Mouse (Mus musculus) midbrain, embryonic 15.5 days (tissue): Measurements from ENCODE around the gene Krt76. TPM values are rescaled to one million over a fixed set of nuclear protein-coding genes. Genes with fewer than 3 reads are reported as not detected.

ENCODE experiments used
- ATAC-seq: fragments of 200-750 bp; cut with Nextera tagmentation; replicated peaks from 2 replicates; pipeline ENCODE4 v1.8.0; 2017; ENCODE audit warnings: moderate TSS enrichment
- H3K27ac ChIP-seq: fragments of 300-500 bp; sonication (generic); 2 replicates; pipeline ENCODE4 v1.5.1; 2015; ENCODE audit warnings: mild to moderate bottlenecking, inconsistent platforms
- H3K27me3 ChIP-seq: fragments of 300-500 bp; sonication (generic); replicated peaks from 2 replicates; pipeline ENCODE4 v1.6.1; 2015; ENCODE audit warnings: inconsistent platforms
- H3K36me3 ChIP-seq: fragments of 300-500 bp; sonication (generic); replicated peaks from 2 replicates; pipeline ENCODE4 v1.6.1; 2015; ENCODE audit warnings: inconsistent platforms
- H3K4me1 ChIP-seq: fragments of 300-500 bp; sonication (generic); 2 replicates; pipeline ENCODE4 v1.6.1; 2015; ENCODE audit warnings: inconsistent platforms
- H3K4me2 ChIP-seq: fragments of 300-500 bp; sonication (generic); 2 replicates; pipeline ENCODE4 v1.6.1; 2015; ENCODE audit warnings: inconsistent platforms, mild to moderate bottlenecking, moderate library complexity
- H3K4me3 ChIP-seq: fragments of 300-500 bp; sonication (generic); 2 replicates; pipeline ENCODE4 v1.5.1; 2015; ENCODE audit warnings: mild to moderate bottlenecking, inconsistent platforms
- H3K9ac ChIP-seq: fragments of 300-500 bp; sonication (generic); 2 replicates; pipeline ENCODE4 v1.6.1; 2015; ENCODE audit warnings: mild to moderate bottlenecking, inconsistent platforms
- H3K9me3 ChIP-seq: fragments of 300-500 bp; sonication (generic); 2 replicates; pipeline ENCODE4 v1.6.1; 2016; ENCODE audit warnings: inconsistent platforms
- WGBS: fragments of 180-500 bp; shearing (Covaris S2); methylation state at CpG from one replicate; pipeline ENCODE4 v1.1.7; 2015; ENCODE audit warnings: mixed read lengths; 5-methylcytosine and 5-hydroxymethylcytosine counted together
- microRNA-seq: library from miRNA; unstranded; fragments of <30 nt; microRNA quantifications from one replicate; pipeline ENCODE4, GENCODE M21; 2016
- polyA plus RNA-seq: library from polyadenylated mRNA; unstranded; fragments of >200 nt; fragmentation: Nextera tagmentation; extraction: Ambion mirVana; gene quantifications from 2 replicates; pipeline ENCODE4 v1.2.1, GENCODE M21; 2015

Krt76 gene
- polyA plus RNA-seq, 1 experiment from 2014 or later, result not detected

DNA sequence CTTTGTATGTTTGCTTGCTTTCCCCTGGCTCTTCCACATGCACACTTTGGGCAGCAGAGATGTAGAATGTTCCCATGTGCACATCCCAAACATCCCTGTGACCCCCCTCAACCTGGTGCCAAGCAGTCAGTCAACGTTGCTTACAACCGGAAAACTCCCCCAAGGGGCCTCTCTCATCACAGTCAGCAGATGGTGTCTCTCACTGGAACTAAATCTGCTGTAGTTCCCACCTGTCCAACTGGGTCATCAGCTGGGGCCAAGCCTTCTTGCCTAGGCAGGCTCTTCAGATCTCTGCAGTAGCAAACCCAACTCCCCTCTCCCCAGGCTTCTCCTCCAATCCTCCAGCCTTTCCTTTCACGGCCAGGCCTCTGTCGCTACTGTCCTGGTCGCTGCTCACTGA lies 36.0 kb downstream of the Krt76 start:
- WGBS, result 57% methylated on average over 5 of the region's 5 CpGs
- ATAC-seq, result no peak
- no peak overlapping the region for H3K9ac ChIP-seq
- no peaks in the 10 kb centered on the region for H3K36me3 ChIP-seq
- peaks cover 12% of the 10 kb centered on the region for H3K4me1 ChIP-seq
- no peak overlapping the region for H3K4me3 ChIP-seq
- no peaks in the 10 kb centered on the region for H3K9me3 ChIP-seq
- H3K27me3 ChIP-seq, result peaks cover 20% of the 10 kb centered on the region
- H3K27ac ChIP-seq, result no peak overlapping the region
- no peak overlapping the region for H3K4me2 ChIP-seq

DNA sequence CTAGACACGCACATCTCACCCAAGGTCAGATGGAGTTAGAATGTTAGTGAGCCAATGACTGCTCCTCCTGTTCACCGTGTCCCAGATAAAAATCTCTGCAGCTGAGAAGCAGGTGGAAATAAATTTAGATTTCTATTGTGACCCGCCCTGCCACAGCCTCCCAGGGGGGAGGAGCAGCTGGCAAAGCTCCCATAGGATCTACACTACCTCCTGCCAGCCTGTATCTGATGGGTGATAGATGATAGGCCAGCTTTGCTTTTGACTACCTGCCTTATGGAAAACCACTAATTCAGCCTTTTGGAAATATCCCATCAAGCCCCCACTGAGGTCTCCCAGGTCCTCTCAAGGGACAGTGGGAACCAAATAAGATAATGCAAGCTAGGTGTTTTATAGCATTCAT lies 37.0 kb downstream of the Krt76 start:
- H3K9me3 ChIP-seq, result no peaks in the 10 kb centered on the region
- no peak overlapping the region for H3K4me3 ChIP-seq
- peaks cover 12% of the 10 kb centered on the region for H3K4me1 ChIP-seq
- no peak overlapping the region for H3K27ac ChIP-seq
- H3K4me2 ChIP-seq, result no peak overlapping the region
- H3K27me3 ChIP-seq, result peaks cover 19% of the 10 kb centered on the region
- no peak for ATAC-seq
- H3K9ac ChIP-seq, result no peak overlapping the region
- 74% methylated on average over 3 of the region's 3 CpGs for WGBS
- H3K36me3 ChIP-seq, result no peaks in the 10 kb centered on the region

DNA sequence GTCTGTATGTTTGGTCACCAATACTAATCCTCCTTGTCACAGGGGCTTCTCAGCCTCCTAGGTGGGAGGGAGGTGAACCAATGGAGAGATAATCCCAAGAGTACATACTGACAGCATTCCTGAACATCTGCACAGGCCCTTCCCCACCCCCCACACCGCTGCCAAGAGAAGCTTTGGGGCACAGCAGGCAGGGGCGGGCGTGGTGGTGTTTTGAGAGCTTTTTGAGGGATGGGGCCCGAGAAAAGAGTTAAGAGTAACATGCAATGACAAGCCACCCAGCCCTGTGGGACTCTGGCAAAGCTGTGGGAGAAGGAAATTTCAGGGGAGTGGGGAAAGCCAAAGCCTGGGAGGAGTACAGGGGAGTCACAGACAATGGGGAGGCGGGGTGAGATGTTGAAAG lies 38.4 kb downstream of the Krt76 start:
- H3K4me2 ChIP-seq, result no peak overlapping the region
- H3K9me3 ChIP-seq, result no peaks in the 10 kb centered on the region
- whole genome bisulfite sequencing, result 12% methylated on average over 5 of the region's 5 CpGs
- H3K4me3 ChIP-seq, result no peak overlapping the region
- no peak overlapping the region for H3K27ac ChIP-seq
- peaks cover 13% of the 10 kb centered on the region for H3K27me3 ChIP-seq
- no peaks in the 10 kb centered on the region for H3K36me3 ChIP-seq
- H3K4me1 ChIP-seq, result peaks cover 7% of the 10 kb centered on the region
- H3K9ac ChIP-seq, result no peak overlapping the region
- ATAC-seq, result no peak

DNA sequence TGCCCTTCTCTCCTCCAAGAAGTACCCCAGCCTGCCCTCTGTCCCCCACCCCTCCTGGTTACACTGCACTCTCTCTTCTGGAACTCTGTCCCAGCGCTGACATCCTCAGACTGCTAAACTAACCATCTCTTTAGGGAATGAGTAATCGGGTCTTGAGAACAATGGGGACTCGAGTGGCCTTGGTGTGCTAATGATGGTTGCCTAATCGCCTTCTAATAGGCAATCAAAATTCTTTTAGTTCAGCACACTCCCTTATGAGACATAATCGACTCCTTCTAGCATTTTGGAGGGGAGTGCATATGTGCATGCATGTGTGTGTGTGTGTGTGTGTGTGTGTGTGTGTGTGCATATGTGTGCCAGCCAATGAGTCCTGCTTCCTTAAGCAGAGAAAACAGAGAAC lies 40.1 kb downstream of the Krt76 start:
- H3K9me3 ChIP-seq, result no peaks in the 10 kb centered on the region
- no peak overlapping the region for H3K4me3 ChIP-seq
- ATAC-seq, result no peak
- no peaks in the 10 kb centered on the region for H3K4me1 ChIP-seq
- H3K9ac ChIP-seq, result no peak overlapping the region
- 28% methylated on average over 5 of the region's 5 CpGs for WGBS
- H3K36me3 ChIP-seq, result no peaks in the 10 kb centered on the region
- no peak overlapping the region for H3K4me2 ChIP-seq
- H3K27me3 ChIP-seq, result peaks cover 2% of the 10 kb centered on the region
- no peak overlapping the region for H3K27ac ChIP-seq

DNA sequence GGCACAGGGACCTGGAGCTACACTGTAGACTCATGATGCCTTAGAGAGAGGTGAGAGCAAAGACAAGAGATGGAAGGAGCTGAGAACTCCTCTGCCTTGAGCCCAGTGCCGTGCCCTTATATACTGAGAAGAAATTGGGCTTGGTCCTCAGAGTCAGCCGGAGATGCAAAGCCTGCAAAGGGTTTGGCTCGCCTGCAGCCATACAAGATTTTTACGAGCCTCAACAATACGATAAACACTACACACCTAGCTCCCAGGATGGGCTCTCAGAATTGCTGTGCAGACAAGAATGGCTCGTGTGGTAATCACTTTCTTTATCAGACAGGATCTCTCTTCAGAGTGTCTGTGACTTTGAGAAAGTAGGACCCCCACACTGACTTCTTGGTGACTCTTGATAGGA lies 42.0 kb downstream of the Krt76 start, which contains the start of gene Krt1:
Krt1 (minus strand) TSS at position 101 of the 400 bp plus-strand sequence.
- no peaks in the 10 kb centered on the region for H3K27me3 ChIP-seq
- no peak within 1 kb of the TSS for H3K9ac ChIP-seq
- H3K9me3 ChIP-seq, result no peaks in the 10 kb centered on the region
- H3K4me1 ChIP-seq, result peaks cover 8% of the 10 kb centered on the region
- ATAC-seq, result no peak
- no peaks in the 10 kb centered on the region for H3K36me3 ChIP-seq
- no peak within 1 kb of the TSS for H3K4me3 ChIP-seq
- H3K27ac ChIP-seq, result no peak within 1 kb of the TSS
- WGBS, result 84% methylated on average over 6 of the region's 6 CpGs
- no peak within 1 kb of the TSS for H3K4me2 ChIP-seq

DNA sequence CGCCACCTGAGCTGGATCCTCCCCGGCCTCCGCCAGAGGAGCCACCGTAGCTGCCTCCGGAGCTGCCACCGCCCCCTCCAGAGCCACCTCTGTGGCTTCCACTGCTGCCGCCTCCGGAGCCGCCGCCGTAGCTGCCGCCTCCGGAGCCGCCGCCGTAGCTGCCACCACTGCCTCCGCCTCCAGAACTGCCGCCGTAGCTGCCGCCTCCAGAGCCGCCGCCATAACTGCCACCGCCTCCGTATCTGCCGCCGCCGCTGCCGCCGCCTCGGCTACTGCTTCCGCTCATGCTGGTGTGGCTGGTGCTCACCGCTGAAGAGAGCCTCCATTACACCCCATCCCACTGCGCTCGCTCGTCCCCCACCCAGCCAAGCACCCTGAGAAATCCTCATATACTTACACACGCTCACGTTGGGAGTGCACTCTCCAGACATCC lies 46.7 kb downstream of the Krt76 start:
- peaks cover 14% of the 10 kb centered on the region for H3K4me1 ChIP-seq
- peak overlapping the region; percentile 70 for H3K4me2 ChIP-seq
- peak overlapping the region; percentile 84 for H3K9ac ChIP-seq
- ATAC-seq, result peak; percentile 87
- peak overlapping the region; percentile 88 for H3K27ac ChIP-seq
- H3K4me3 ChIP-seq, result peak overlapping the region; percentile 53
- no peaks in the 10 kb centered on the region for H3K36me3 ChIP-seq
- no peaks in the 10 kb centered on the region for H3K27me3 ChIP-seq
- no peaks in the 10 kb centered on the region for H3K9me3 ChIP-seq
- WGBS, result under 1% methylated on average over 32 of the region's 37 CpGs

DNA sequence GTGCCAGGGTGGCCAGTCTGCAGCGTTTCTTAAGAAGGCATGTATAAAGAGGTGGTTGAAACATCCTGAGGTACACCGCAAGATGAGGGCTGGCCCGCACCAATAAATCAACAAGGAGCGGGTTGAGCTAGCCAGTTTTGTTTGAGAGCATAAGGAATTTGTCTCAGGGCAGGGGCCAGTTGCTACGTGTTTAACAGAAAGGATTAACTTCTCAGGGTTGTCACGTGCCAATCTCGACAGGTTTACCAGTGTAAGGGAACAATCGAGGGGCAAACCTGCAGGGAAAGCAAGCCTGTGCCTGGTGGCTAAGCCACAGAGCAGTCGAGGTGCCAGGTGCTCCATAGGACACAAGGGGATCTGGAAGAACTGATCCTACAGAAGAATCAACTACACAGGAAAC lies 49.5 kb downstream of the Krt76 start:
- Histone ChIP-seq H3K4me2 (no peak overlapping the region), H3K27ac (no peak overlapping the region), H3K36me3 (no peaks in the 10 kb centered on the region), H3K4me3 (no peak overlapping the region), H3K27me3 (no peaks in the 10 kb centered on the region), H3K4me1 (peaks cover 14% of the 10 kb centered on the region), H3K9ac (no peak overlapping the region), H3K9me3 (no peaks in the 10 kb centered on the region)
- no peak for ATAC-seq
- WGBS, result 61% methylated on average over 9 of the region's 9 CpGs

DNA sequence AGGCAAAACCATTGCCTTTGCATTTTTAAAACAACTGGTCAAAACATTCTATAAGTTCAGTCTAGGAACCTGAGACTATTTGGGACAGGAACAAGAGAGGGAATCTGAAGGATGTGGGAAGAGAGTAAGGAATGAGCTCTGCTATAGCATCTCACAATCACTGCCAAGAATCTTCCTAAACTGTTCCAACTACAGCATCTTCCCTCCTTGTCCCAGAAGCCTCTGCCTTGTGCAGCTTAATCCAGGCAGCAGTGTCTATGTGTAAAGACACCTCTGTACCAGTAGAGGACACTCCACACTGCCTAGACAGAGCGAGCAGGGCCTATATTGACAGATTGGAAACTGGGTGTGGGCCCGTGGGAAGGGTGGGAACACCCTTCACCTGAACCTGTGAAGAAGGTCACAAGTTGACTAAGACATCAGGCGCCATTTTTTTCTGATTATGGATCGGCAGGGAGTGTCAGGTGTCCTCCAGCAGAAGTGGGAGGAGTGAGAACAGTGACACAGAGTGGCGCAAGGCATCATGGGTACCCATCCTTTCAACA lies 57.9 kb downstream of the Krt76 start:
- WGBS, result 67% methylated on average over 5 of the region's 5 CpGs
- no peak overlapping the region for H3K4me2 ChIP-seq
- H3K27me3 ChIP-seq, result no peaks in the 10 kb centered on the region
- H3K4me3 ChIP-seq, result no peak overlapping the region
- no peaks in the 10 kb centered on the region for H3K9me3 ChIP-seq
- H3K9ac ChIP-seq, result no peak overlapping the region
- H3K4me1 ChIP-seq, result no peaks in the 10 kb centered on the region
- no peaks in the 10 kb centered on the region for H3K36me3 ChIP-seq
- no peak for ATAC-seq
- H3K27ac ChIP-seq, result no peak overlapping the region

Small RNA genes within 50 kb of the gene (microRNA-seq; reads per million reads assigned to microRNA genes)
- not detected for gene Gm44356

Other genes starting within 250 kb of the Krt76 start
- not detected in 2 replicates for gene Gm5478, start 245.5 kb downstream of the Krt76 start, polyA plus RNA-seq
- gene Krt6b, start 212.6 kb downstream of the Krt76 start, polyA plus RNA-seq, result not detected in 2 replicates
- 0.17 TPM in 1 of 2 replicates, not detected in the other for gene Krt6a, start 198.6 kb downstream of the Krt76 start, polyA plus RNA-seq
- 0.10 and 5.8 TPM in 2 replicates for gene Krt5, start 180.0 kb downstream of the Krt76 start, polyA plus RNA-seq
- gene Krt71, start 149.8 kb downstream of the Krt76 start, polyA plus RNA-seq, result 0.08 TPM in 2 replicates
- gene Krt72, start 106.5 kb downstream of the Krt76 start, polyA plus RNA-seq, result not detected in 2 replicates
- gene Krt73, start 90.6 kb downstream of the Krt76 start, polyA plus RNA-seq, result 0.46 and 0.73 TPM in 2 replicates
- gene Krt2, start 74.8 kb downstream of the Krt76 start, polyA plus RNA-seq, result not detected in 2 replicates
- gene Krt1, start 42.1 kb downstream of the Krt76 start, polyA plus RNA-seq, result 12.3 and 12.8 TPM in 2 replicates
- gene Krt77, start 23.2 kb downstream of the Krt76 start, polyA plus RNA-seq, result 0.23 and 0.54 TPM in 2 replicates
- 0.18 and 0.90 TPM in 2 replicates for gene Krt4, start 31.8 kb upstream of the Krt76 start, polyA plus RNA-seq
- 0.11 and 0.13 TPM in 2 replicates for gene Krt79, start 47.4 kb upstream of the Krt76 start, polyA plus RNA-seq
- not detected in 2 replicates for gene Krt78, start 61.4 kb upstream of the Krt76 start, polyA plus RNA-seq
- 1.8 and 2.0 TPM in 2 replicates for gene Krt8, start 111.6 kb upstream of the Krt76 start, polyA plus RNA-seq
- gene Krt18, start 135.3 kb upstream of the Krt76 start, polyA plus RNA-seq, result 3.3 and 4.4 TPM in 2 replicates
- gene Eif4b, start 180.9 kb upstream of the Krt76 start, polyA plus RNA-seq, result 87.0 and 89.2 TPM in 2 replicates
- 8.3 and 12.3 TPM in 2 replicates for gene Tns2, start 207.5 kb upstream of the Krt76 start, polyA plus RNA-seq
- 78.7 and 80.2 TPM in 2 replicates for gene Spryd3, start 243.3 kb upstream of the Krt76 start, polyA plus RNA-seq